Mouse (Mus musculus) G1E (cell line): ENCODE measurements around the gene Dlx5. TPM values are rescaled to one million over a fixed set of nuclear protein-coding genes. Genes with fewer than 3 reads are reported as not detected.

ENCODE experiments used
- ATAC-seq: 2 replicates; pipeline ENCODE4 v1.8.0; 2016; ENCODE audit warnings: mild to moderate bottlenecking; ENCODE audit not compliant: insufficient number of reproducible peaks, poor library complexity, low FRiP score, severe bottlenecking; ENCODE audit errors: extremely low read depth
- DNase-seq: peaks from one replicate; pipeline ENCODE4 v3.0.0; 2012; ENCODE audit warnings: low spot score
- H3K27me3 ChIP-seq: 2 replicates; pipeline ENCODE4 v1.6.1; 2012; ENCODE audit warnings: mild to moderate bottlenecking, low read length, inconsistent platforms; ENCODE audit not compliant: insufficient read depth
- H3K36me3 ChIP-seq: replicated peaks from 2 replicates; pipeline ENCODE3; 2012; ENCODE audit warnings: mild to moderate bottlenecking, inconsistent platforms
- H3K4me1 ChIP-seq: 2 replicates; pipeline ENCODE4 v1.6.1; 2012; ENCODE audit warnings: low read depth, low read length, inconsistent platforms, mixed read lengths; ENCODE audit not compliant: insufficient read depth
- H3K4me3 ChIP-seq: 2 replicates; pipeline ENCODE4 v1.5.1; 2012; ENCODE audit warnings: low read depth, mild to moderate bottlenecking, inconsistent platforms, low read length, moderate library complexity, mixed read lengths
- H3K9me3 ChIP-seq: replicated peaks from 2 replicates; pipeline ENCODE4 v1.6.1; 2012; ENCODE audit warnings: inconsistent platforms
- CTCF ChIP-seq: IDR thresholded peaks from 2 replicates; pipeline ENCODE4 v1.5.1; 2012; ENCODE audit warnings: low read depth, low read length, inconsistent platforms, mixed read lengths
- GATA1 ChIP-seq: IDR thresholded peaks from 2 replicates; pipeline ENCODE4 v1.6.1; 2012; ENCODE audit warnings: borderline replicate concordance, low read length, inconsistent platforms, mixed read lengths
- GATA2 ChIP-seq: IDR thresholded peaks from 2 replicates; pipeline ENCODE4 v1.6.1; 2012; ENCODE audit warnings: low read depth, low read length, inconsistent platforms, borderline replicate concordance
- POLR2AphosphoS5 ChIP-seq: IDR thresholded peaks from 2 replicates; pipeline ENCODE4 v1.6.1; 2012; ENCODE audit warnings: low read depth, low read length, inconsistent platforms; ENCODE audit not compliant: insufficient replicate concordance
- TAL1 ChIP-seq: conservative IDR thresholded peaks from 2 replicates; pipeline ENCODE4 v1.6.1; 2012; ENCODE audit warnings: low read depth, low read length, inconsistent platforms, mixed read lengths
- polyA plus RNA-seq: library from polyadenylated mRNA; stranded (reverse); fragments of >175 nt; gene quantifications from 2 replicates; pipeline ENCODE4 v1.2.3, GENCODE M21; 2012
- total RNA-seq, 2 experiments: library from RNA; stranded (forward) in 1 of 2; stranded (reverse) in 1 of 2; fragments of 200-1000 nt in 1 of 2; fragments of >200 nt in 1 of 2; fragmentation: Nextera tagmentation in 1 of 2; gene quantifications; 2 replicates each; pipeline ENCODE4 v1.2.3; 2014 to 2017

Gene Dlx5
- not detected in 2 replicates for total RNA-seq (2014; fragmentation: Nextera tagmentation)
- not detected in 2 replicates for total RNA-seq (2017)
- not detected in 2 replicates for polyA plus RNA-seq

DNA sequence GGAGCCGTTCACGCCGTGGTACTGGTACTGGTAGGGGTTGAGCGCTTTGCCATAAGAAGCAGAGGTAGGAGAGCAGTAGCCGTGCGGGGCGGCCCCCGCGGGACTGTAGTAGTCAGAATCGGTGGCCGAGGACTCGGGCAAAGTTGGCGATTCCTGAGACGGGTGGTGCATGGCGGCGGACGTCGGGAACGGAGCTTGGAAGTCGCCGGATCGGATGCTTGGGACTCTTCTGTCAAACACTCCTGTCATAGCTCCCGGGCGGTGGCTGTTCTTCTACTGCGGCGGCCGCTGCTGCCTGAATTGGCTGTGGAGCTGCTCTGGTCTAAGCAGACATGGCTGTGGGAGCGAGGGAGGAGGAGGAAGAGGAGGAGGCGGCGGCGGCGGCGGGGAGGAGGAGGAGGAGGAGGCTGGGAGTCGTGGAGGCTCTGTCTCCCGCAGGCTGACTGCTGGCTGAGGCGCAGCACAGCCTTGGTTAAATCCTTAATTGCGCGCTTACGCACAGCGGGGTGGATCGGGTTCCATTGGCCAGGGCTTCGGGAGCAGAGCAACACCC lies at the start of gene Dlx5:
Gene Dlx5 (minus strand): TSS at position 448 of the 553 bp plus-strand sequence.
- no peak within 1 kb of the TSS for H3K4me3 ChIP-seq
- TF ChIP-seq GATA2 (no peak), POLR2AphosphoS5 (no peak), TAL1 (no peak), GATA1 (no peak), CTCF (no peak)
- no peaks in the 10 kb centered on the region for H3K36me3 ChIP-seq
- H3K4me1 ChIP-seq: no peaks in the 10 kb centered on the region
- no peak for ATAC-seq
- peaks cover 40% of the 10 kb centered on the region for H3K27me3 ChIP-seq
- no peaks in the 10 kb centered on the region for H3K9me3 ChIP-seq
- DNase-seq: no peak

DNA sequence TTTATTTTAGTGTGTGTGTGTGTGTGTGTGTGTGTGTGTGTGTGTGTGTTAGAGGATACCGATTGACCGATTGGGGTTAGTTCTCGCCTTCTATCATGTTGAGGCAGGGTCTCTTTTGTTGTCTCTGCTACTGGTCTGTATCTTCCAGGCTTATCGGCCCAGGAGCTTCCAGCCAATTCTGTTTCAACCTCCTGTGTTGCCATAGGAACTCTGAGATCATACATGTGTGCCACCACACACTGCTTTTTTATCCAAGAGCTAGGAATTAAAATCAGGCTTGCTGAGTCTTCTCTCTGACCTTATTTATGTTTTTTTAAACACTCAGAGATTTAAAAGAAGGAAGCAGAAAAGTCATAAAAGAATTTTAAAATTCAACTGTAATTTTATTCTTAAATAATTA lies 49.6 kb upstream of the Dlx5 start:
- Histone ChIP-seq H3K27me3 (peaks cover 3% of the 10 kb centered on the region; the same call in 1 of the 2 replicates), H3K9me3 (no peaks in the 10 kb centered on the region), H3K4me3 (no peak overlapping the region), H3K36me3 (no peaks in the 10 kb centered on the region), H3K4me1 (no peaks in the 10 kb centered on the region)
- ATAC-seq (no peak), DNase-seq (no peak)
- TF ChIP-seq TAL1: no peak
- TF ChIP-seq POLR2AphosphoS5: no peak

DNA sequence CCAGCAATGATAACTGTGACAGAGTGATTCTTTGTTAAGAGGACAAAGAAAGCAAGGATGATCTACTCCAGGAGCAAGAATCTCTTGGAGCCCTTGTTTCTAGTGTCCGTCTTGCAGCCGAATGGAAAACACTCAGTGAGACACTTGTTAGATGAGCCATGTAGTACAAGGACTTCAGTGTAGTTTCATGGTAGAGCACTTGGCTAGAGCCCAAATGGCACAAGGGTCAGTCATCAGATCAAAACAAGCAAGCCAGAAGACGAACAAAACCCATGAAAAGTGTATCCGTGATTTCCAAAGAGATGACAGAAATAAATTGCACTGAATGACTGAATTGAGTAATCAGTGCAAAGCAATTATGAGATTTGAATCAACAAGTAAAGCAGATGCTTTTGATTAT lies 48.9 kb upstream of the Dlx5 start:
- no peak for TF ChIP-seq GATA1
- TF ChIP-seq GATA2: no peak
- no peak for TF ChIP-seq TAL1
- TF ChIP-seq POLR2AphosphoS5: no peak
- TF ChIP-seq CTCF: no peak
- ATAC-seq: no peak
- no peak overlapping the region for H3K4me3 ChIP-seq
- H3K9me3 ChIP-seq: no peaks in the 10 kb centered on the region
- H3K27me3 ChIP-seq: peaks cover 3% of the 10 kb centered on the region; the same call in 1 of the 2 replicates
- no peaks in the 10 kb centered on the region for H3K36me3 ChIP-seq
- no peak for DNase-seq
- no peaks in the 10 kb centered on the region for H3K4me1 ChIP-seq

DNA sequence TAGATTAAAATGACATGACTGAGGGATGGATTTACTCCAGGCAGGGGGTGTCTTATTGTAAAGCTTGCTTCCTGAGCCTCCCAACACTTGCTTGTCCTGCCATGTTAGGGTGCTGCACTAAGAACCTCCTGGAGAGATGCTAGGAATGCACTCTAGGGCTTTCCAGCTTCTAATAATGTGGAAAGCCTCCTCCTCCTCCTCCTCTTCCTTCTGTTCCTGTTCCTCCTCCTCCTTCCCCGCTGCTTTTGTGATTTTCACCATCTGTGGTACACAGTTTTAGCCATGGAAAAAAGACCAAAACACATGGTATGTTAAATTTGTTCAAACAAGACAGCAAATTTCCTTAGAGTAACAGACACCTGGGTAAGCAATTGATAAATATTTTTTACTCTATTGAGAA lies 43.4 kb upstream of the Dlx5 start:
- Histone ChIP-seq H3K9me3 (no peaks in the 10 kb centered on the region), H3K4me1 (no peaks in the 10 kb centered on the region), H3K4me3 (no peak overlapping the region), H3K36me3 (no peaks in the 10 kb centered on the region), H3K27me3 (peaks cover 3% of the 10 kb centered on the region; the same call in 1 of the 2 replicates)
- no peak for DNase-seq
- ATAC-seq: no peak
- no peak for TF ChIP-seq GATA1
- no peak for TF ChIP-seq CTCF
- TF ChIP-seq GATA2: no peak
- TF ChIP-seq TAL1: no peak
- TF ChIP-seq POLR2AphosphoS5: no peak

DNA sequence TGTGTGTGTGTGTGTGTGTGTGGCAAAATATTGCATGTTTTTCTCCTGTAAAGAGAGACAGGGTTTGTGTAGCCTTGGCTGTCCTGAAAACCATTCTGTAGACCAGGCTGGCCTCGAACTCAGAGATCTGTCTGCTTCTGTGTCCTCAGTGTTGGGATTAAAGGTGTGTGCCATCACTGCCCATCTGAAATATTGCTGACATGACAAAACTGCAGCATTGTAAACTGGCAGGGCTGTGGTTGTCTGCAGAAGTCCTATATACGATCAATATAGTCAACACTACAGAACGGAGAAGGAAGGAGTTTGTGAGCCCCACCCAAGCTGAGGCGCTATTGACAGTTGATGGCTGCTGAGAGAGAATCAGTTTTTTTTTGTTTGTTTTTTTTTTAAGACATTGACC lies 35.4 kb upstream of the Dlx5 start:
- H3K9me3 ChIP-seq: no peaks in the 10 kb centered on the region
- no peak for TF ChIP-seq GATA2
- TF ChIP-seq GATA1: no peak
- TF ChIP-seq POLR2AphosphoS5: no peak
- TF ChIP-seq TAL1: no peak
- no peak for TF ChIP-seq CTCF
- H3K4me1 ChIP-seq: no peaks in the 10 kb centered on the region
- ATAC-seq (no peak), DNase-seq (no peak)
- H3K27me3 ChIP-seq: peaks cover 3% of the 10 kb centered on the region; the same call in 1 of the 2 replicates
- H3K4me3 ChIP-seq: no peak overlapping the region
- H3K36me3 ChIP-seq: no peaks in the 10 kb centered on the region

DNA sequence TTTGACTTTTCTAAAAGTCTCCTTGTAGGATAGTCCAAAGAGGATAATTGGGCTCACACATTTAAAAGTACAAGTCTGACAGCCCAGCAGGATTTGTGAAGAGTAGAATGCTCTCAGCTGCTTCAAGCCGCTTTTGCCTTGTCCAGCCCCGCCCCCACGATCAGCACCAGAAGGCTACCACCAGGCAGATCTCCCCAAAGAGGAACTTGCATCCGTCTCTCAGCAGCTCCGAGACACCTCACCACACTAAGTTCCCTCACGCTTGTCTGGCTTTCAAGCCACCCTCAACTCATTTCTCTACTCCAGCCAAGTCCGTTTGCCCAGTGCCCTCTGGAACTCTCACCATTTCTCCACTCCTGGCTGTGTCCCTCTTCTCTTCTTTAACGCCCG lies 33.6 kb upstream of the Dlx5 start:
- Histone ChIP-seq H3K4me3 (no peak overlapping the region), H3K27me3 (peaks cover 3% of the 10 kb centered on the region; the same call in 1 of the 2 replicates), H3K4me1 (no peaks in the 10 kb centered on the region), H3K36me3 (no peaks in the 10 kb centered on the region), H3K9me3 (no peaks in the 10 kb centered on the region)
- DNase-seq: no peak
- ATAC-seq: no peak
- TF ChIP-seq POLR2AphosphoS5 (no peak), CTCF (no peak), GATA2 (no peak), GATA1 (no peak), TAL1 (no peak)
